Mouse (Mus musculus): ENCODE data around the gene Gal3st2b.
"Not testable (repeated sequence)": the region's sequence is repeated elsewhere in the genome, so short reads cannot be mapped to it uniquely, and the experiment has no call there.

The Gal3st2b gene

DNA sequence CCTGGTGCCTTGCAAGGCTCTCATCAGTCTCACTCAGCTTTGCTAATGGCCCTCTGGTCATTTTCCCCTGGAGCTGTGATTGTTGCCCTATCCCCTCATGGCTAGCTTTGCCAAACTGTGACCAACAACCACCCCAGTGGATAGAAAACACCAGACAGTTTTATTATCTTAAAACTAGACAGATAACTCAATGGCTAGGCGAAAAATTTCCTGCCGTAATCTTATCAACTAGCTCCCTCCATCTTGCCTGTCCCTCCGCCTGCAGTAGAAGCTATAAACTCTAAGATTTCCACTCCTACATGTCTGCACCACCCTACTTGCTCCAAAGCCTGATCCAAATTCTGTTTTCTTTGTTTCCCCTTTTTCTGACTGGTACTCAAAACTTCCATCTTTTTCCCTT is 68.1 kb downstream of the Gal3st2b start:
- DNase-seq, result no peak

- no peak for DNase-seq
Observed at GRCm38 (mm10) chr1:93988786-93989185, 70.7 kb downstream of the Gal3st2b start.

DNA sequence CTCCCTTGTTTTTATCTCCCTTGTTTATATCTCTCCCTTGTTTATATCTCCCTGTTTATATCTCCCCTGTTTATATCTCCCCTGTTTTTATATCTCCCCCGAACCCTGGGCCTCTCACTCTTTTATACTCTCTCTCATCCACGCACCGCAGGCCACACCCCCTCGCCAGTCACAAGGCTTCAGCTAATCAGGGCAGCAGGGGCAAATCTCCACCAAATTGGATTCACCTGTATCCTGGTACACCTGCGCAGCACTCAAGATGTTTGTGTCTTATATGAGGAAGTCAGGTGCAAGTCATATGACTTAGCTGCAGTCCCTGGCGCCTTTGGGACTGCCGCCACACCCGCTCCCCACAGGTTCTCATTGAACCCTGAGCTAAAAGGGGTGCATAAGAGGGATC is 72.1 kb downstream of the Gal3st2b start, which contains the start of gene Gal3st2c:
Gene Gal3st2c (plus strand): TSS at position 301 of the 400 bp plus-strand sequence.
- not testable (repeated sequence) for DNase-seq

DNA sequence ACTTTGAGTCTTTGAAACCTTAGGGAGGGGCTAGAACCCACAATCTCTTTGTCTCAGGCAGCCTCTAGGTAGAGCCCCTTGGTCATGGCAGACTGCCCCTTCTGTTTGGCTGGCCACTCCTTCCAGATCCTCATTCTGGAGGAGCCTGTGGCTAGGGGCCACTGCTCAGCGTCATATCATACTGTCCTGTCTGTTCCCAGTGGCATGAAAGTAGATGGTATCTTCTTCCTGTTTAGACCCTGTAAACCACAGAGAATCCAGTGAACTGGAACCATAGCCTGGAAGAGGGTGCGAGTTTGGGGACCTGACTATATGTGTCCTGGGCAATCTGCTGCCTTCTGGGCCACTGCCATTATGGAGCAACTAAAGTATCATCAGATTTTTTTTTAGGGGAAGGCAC is 73.0 kb downstream of the Gal3st2b start:
- DNase-seq, result not testable (repeated sequence)

- DNase-seq, result not testable (repeated sequence)
Observed at GRCm38 (mm10) chr1:93991491-93991890, 73.4 kb downstream of the Gal3st2b start.
